Mouse (Mus musculus) forebrain, embryonic 12.5 days (tissue): ENCODE data around the gene A930009A15Rik. TPM values are rescaled to one million over a fixed set of nuclear protein-coding genes. Genes with fewer than 3 reads are reported as not detected.

Experiments
- ATAC-seq: fragments of 200-750 bp; cut with Nextera tagmentation; 2 replicates; pipeline ENCODE4 v1.8.0; 2017; ENCODE audit warnings: moderate TSS enrichment; ENCODE audit not compliant: low FRiP score
- H3K27ac ChIP-seq: fragments of 300-500 bp; sonication (generic); 2 replicates; pipeline ENCODE4 v1.5.1; 2016; ENCODE audit warnings: mild to moderate bottlenecking
- H3K27me3 ChIP-seq: fragments of 300-500 bp; sonication (generic); 2 replicates; pipeline ENCODE4 v1.6.1; 2016; ENCODE audit warnings: mild to moderate bottlenecking
- H3K36me3 ChIP-seq: fragments of 300-500 bp; sonication (generic); replicated peaks from 2 replicates; pipeline ENCODE4 v1.6.1; 2016; ENCODE audit warnings: mild to moderate bottlenecking
- H3K4me1 ChIP-seq: fragments of 300-500 bp; sonication (generic); 2 replicates; pipeline ENCODE4 v1.6.1; 2016
- H3K4me2 ChIP-seq: fragments of 300-500 bp; sonication (generic); 2 replicates; pipeline ENCODE4 v1.6.1; 2016; ENCODE audit warnings: mild to moderate bottlenecking, moderate library complexity
- H3K4me3 ChIP-seq: fragments of 300-500 bp; sonication (generic); replicated peaks from 2 replicates; pipeline ENCODE4 v1.5.1; 2016; ENCODE audit warnings: mild to moderate bottlenecking
- H3K9ac ChIP-seq: fragments of 300-500 bp; sonication (generic); 2 replicates; pipeline ENCODE4 v1.6.1; 2016; ENCODE audit warnings: mild to moderate bottlenecking
- H3K9me3 ChIP-seq: fragments of 300-500 bp; sonication (generic); 2 replicates; pipeline ENCODE4 v1.6.1; 2016
- WGBS: fragments of 180-500 bp; shearing (Covaris S2); methylation state at CpG from one replicate; pipeline ENCODE4 v1.1.7; 2016; 5-methylcytosine and 5-hydroxymethylcytosine counted together
- polyA plus RNA-seq: library from polyadenylated mRNA; unstranded; fragments of >200 nt; fragmentation: Nextera tagmentation; extraction: Ambion mirVana; gene quantifications from 2 replicates; pipeline ENCODE4 v1.2.1, GENCODE M21; 2016

Gene A930009A15Rik
- polyA plus RNA-seq, 1 experiment from 2014 or later, result not detected

GRCm38 (mm10) chr10:115556738-115557242 lies 13.0 kb upstream of the A930009A15Rik start:
- 0 out of 2 replicates have a peak, but pooled peaks have one; percentile 36 for ATAC-seq
- Histone ChIP-seq H3K27ac (no peak overlapping the region), H3K27me3 (peaks cover 44% of the 10 kb centered on the region)

GRCm38 (mm10) chr10:115561136-115561880 lies 8.5 kb upstream of the A930009A15Rik start:
- H3K4me3 ChIP-seq, result no peak overlapping the region
- no peak overlapping the region for H3K9ac ChIP-seq
- 55% methylated on average over 12 of the region's 12 CpGs for WGBS
- H3K9me3 ChIP-seq, result no peaks in the 10 kb centered on the region
- H3K36me3 ChIP-seq, result no peaks in the 10 kb centered on the region
- no peak overlapping the region for H3K27ac ChIP-seq
- ATAC-seq, result no peak
- H3K27me3 ChIP-seq, result peaks cover 63% of the 10 kb centered on the region
- H3K4me2 ChIP-seq, result no peak overlapping the region
- peaks cover 6% of the 10 kb centered on the region for H3K4me1 ChIP-seq

More at GRCm38 (mm10) chr10:115556738-115557242, 13.0 kb upstream of the A930009A15Rik start:
- H3K9ac ChIP-seq, result no peak overlapping the region
- H3K36me3 ChIP-seq, result no peaks in the 10 kb centered on the region
- H3K9me3 ChIP-seq, result no peaks in the 10 kb centered on the region
- H3K4me2 ChIP-seq, result peak overlapping the region; percentile 22
- no peak overlapping the region for H3K4me3 ChIP-seq
- WGBS, result 9% methylated on average over 12 of the region's 12 CpGs
- peaks cover 6% of the 10 kb centered on the region for H3K4me1 ChIP-seq

GRCm38 (mm10) chr10:115562911-115563686 lies 6.7 kb upstream of the A930009A15Rik start:
- H3K27me3 ChIP-seq, result peaks cover 69% of the 10 kb centered on the region
- no peak overlapping the region for H3K4me2 ChIP-seq
- 85% methylated on average over 4 of the region's 4 CpGs for WGBS
- H3K36me3 ChIP-seq, result no peaks in the 10 kb centered on the region
- no peaks in the 10 kb centered on the region for H3K9me3 ChIP-seq
- H3K27ac ChIP-seq, result no peak overlapping the region
- no peak overlapping the region for H3K4me3 ChIP-seq
- no peak overlapping the region for H3K9ac ChIP-seq
- no peak for ATAC-seq
- no peaks in the 10 kb centered on the region for H3K4me1 ChIP-seq

- no peak for ATAC-seq
- Histone ChIP-seq H3K36me3 (no peaks in the 10 kb centered on the region), H3K27ac (no peak overlapping the region), H3K4me3 (no peak overlapping the region), H3K4me1 (no peaks in the 10 kb centered on the region), H3K4me2 (no peak overlapping the region), H3K9ac (no peak overlapping the region), H3K27me3 (peaks cover 75% of the 10 kb centered on the region), H3K9me3 (no peaks in the 10 kb centered on the region)
- 79% methylated on average over 5 of the region's 5 CpGs for WGBS
Observed at GRCm38 (mm10) chr10:115563961-115564360, 5.8 kb upstream of the A930009A15Rik start.

- Histone ChIP-seq H3K4me1 (peaks cover 22% of the 10 kb centered on the region), H3K4me2 (no peak overlapping the region), H3K27ac (no peak overlapping the region), H3K27me3 (peaks cover 67% of the 10 kb centered on the region), H3K4me3 (no peak overlapping the region), H3K36me3 (no peaks in the 10 kb centered on the region), H3K9me3 (no peaks in the 10 kb centered on the region), H3K9ac (no peak overlapping the region)
- WGBS, result 29% methylated on average over 2 of the region's 2 CpGs
- ATAC-seq, result no peak
Observed at GRCm38 (mm10) chr10:115570577-115570976, 791 bp downstream of the A930009A15Rik start.

GRCm38 (mm10) chr10:115571317-115571716 lies 1.5 kb downstream of the A930009A15Rik start:
- Histone ChIP-seq H3K9ac (no peak overlapping the region), H3K9me3 (no peaks in the 10 kb centered on the region), H3K4me1 (peaks cover 22% of the 10 kb centered on the region), H3K27ac (no peak overlapping the region), H3K27me3 (peaks cover 74% of the 10 kb centered on the region), H3K36me3 (no peaks in the 10 kb centered on the region), H3K4me2 (no peak overlapping the region), H3K4me3 (no peak overlapping the region)
- WGBS, result 6% methylated on average over 6 of the region's 6 CpGs
- peak; percentile 84 for ATAC-seq

GRCm38 (mm10) chr10:115571734-115572440 lies 2.1 kb downstream of the A930009A15Rik start:
- peaks cover 73% of the 10 kb centered on the region for H3K27me3 ChIP-seq
- H3K4me2 ChIP-seq, result no peak overlapping the region
- no peaks in the 10 kb centered on the region for H3K36me3 ChIP-seq
- peaks cover 22% of the 10 kb centered on the region for H3K4me1 ChIP-seq
- no peaks in the 10 kb centered on the region for H3K9me3 ChIP-seq
- 19% methylated on average over 3 of the region's 3 CpGs for WGBS
- no peak overlapping the region for H3K9ac ChIP-seq
- H3K27ac ChIP-seq, result no peak overlapping the region
- ATAC-seq, result no peak; the same call in 1 of the 2 replicates
- no peak overlapping the region for H3K4me3 ChIP-seq

- H3K4me2 ChIP-seq, result no peak overlapping the region
- 62% methylated on average over 7 of the region's 7 CpGs for WGBS
- H3K27ac ChIP-seq, result no peak overlapping the region
- H3K4me1 ChIP-seq, result peaks cover 6% of the 10 kb centered on the region; the same call in 1 of the 2 replicates
- H3K9me3 ChIP-seq, result no peaks in the 10 kb centered on the region
- no peak for ATAC-seq
- peaks cover 72% of the 10 kb centered on the region for H3K27me3 ChIP-seq
- no peak overlapping the region for H3K4me3 ChIP-seq
- no peaks in the 10 kb centered on the region for H3K36me3 ChIP-seq
- no peak overlapping the region for H3K9ac ChIP-seq
Observed at GRCm38 (mm10) chr10:115579076-115579475, 9.3 kb downstream of the A930009A15Rik start.

GRCm38 (mm10) chr10:115579494-115579893 lies 9.7 kb downstream of the A930009A15Rik start:
- 15% methylated on average over 7 of the region's 7 CpGs for WGBS
- Histone ChIP-seq H3K27ac (no peak overlapping the region), H3K9me3 (no peaks in the 10 kb centered on the region), H3K27me3 (peaks cover 72% of the 10 kb centered on the region), H3K4me2 (no peak overlapping the region), H3K36me3 (no peaks in the 10 kb centered on the region), H3K4me1 (peaks cover 6% of the 10 kb centered on the region; the same call in 1 of the 2 replicates), H3K9ac (no peak overlapping the region), H3K4me3 (no peak overlapping the region)
- no peak for ATAC-seq

- ATAC-seq, result no peak
- no peak overlapping the region for H3K4me3 ChIP-seq
- H3K9me3 ChIP-seq, result no peaks in the 10 kb centered on the region
- H3K9ac ChIP-seq, result no peak overlapping the region
- WGBS, result 82% methylated on average over 9 of the region's 9 CpGs
- no peak overlapping the region for H3K27ac ChIP-seq
- H3K27me3 ChIP-seq, result peaks cover 75% of the 10 kb centered on the region
- peaks cover 24% of the 10 kb centered on the region for H3K4me1 ChIP-seq
- no peaks in the 10 kb centered on the region for H3K36me3 ChIP-seq
- no peak overlapping the region for H3K4me2 ChIP-seq
Observed at GRCm38 (mm10) chr10:115581971-115582370, 12.2 kb downstream of the A930009A15Rik start.

GRCm38 (mm10) chr10:115583071-115583470 lies 13.3 kb downstream of the A930009A15Rik start:
- Histone ChIP-seq H3K9ac (no peak overlapping the region), H3K4me2 (no peak overlapping the region), H3K27ac (no peak overlapping the region), H3K4me1 (peaks cover 31% of the 10 kb centered on the region), H3K4me3 (no peak overlapping the region), H3K27me3 (peaks cover 80% of the 10 kb centered on the region), H3K9me3 (no peaks in the 10 kb centered on the region), H3K36me3 (no peaks in the 10 kb centered on the region)
- 83% methylated on average over 3 of the region's 3 CpGs for WGBS
- no peak for ATAC-seq

GRCm38 (mm10) chr10:115584656-115585055 lies 14.9 kb downstream of the A930009A15Rik start:
- 21% methylated on average over 12 of the region's 14 CpGs for WGBS
- Histone ChIP-seq H3K4me2 (no peak overlapping the region), H3K4me3 (no peak overlapping the region), H3K9me3 (no peaks in the 10 kb centered on the region), H3K4me1 (peaks cover 29% of the 10 kb centered on the region), H3K27me3 (peaks cover 82% of the 10 kb centered on the region), H3K9ac (no peak overlapping the region), H3K27ac (no peak overlapping the region), H3K36me3 (no peaks in the 10 kb centered on the region)
- no peak for ATAC-seq
